Mouse (Mus musculus): ENCODE data around the gene Sox30. TPM values are rescaled to one million over a fixed set of nuclear protein-coding genes. Genes with fewer than 3 reads are reported as not detected.

Gene Sox30
- polyA plus RNA-seq, 1 experiment from 2014 or later: not detected

DNA sequence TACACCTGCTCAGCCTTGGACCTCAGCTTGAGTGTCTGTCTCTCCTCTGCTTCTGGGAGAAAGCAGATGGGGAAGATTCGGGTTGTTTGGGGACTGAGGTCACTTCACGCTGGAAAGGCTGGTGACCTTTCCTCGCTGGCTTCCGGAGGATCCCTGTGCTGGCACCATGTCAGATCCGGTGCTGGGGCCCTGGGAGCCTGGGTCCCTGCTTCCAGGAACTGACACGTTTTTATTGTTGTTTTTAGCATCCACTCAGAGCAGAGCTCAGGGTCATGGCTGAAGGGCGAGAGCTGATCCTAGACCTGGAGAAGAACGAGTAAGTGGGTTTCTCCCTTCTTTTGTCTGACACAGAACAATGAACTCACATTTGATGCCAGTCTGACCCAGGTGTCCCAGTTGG is 84.7 kb downstream of the Sox30 start:
- ATAC-seq: no peak; the same call in 1 of the 2 replicates
- no peaks in the 10 kb centered on the region for H3K9me3 ChIP-seq (ENCODE audit: control insufficient read depth, low read length)
- WGBS: 72% methylated on average over 8 of the region's 8 CpGs
- no peaks in the 10 kb centered on the region for H3K27me3 ChIP-seq (replicated peaks; ENCODE audit: control insufficient read depth, insufficient read depth, low read length)
- H3K9ac ChIP-seq (ENCODE audit: low read depth, low read length): no peak overlapping the region
- peaks cover 22% of the 10 kb centered on the region for H3K4me1 ChIP-seq (ENCODE audit: control insufficient read depth, insufficient read depth, low read depth, low read length)
- no peak overlapping the region for H3K4me2 ChIP-seq (ENCODE audit: low read length)
- 0 out of 2 replicates have a peak overlapping the region, but pooled peaks have one; percentile 36 for H3K27ac ChIP-seq (ENCODE audit: low read depth, low read length)
- 0 out of 2 replicates have a peak, but pooled peaks cover 3% of the 10 kb centered on the region for H3K36me3 ChIP-seq (ENCODE audit: control insufficient read depth, insufficient read depth, low read length)
- no peak overlapping the region for H3K4me3 ChIP-seq (ENCODE audit: low read length)

- no peak overlapping the region for H3K4me2 ChIP-seq (ENCODE audit: low read length)
- H3K9ac ChIP-seq (ENCODE audit: low read depth, low read length): no peak overlapping the region
- H3K9me3 ChIP-seq (ENCODE audit: control insufficient read depth, low read length): no peaks in the 10 kb centered on the region
- WGBS: 42% methylated on average over 21 of the region's 21 CpGs
- ATAC-seq: peak; percentile 83
- peaks cover 26% of the 10 kb centered on the region for H3K4me1 ChIP-seq (ENCODE audit: control insufficient read depth, insufficient read depth, low read depth, low read length)
- 0 out of 2 replicates have a peak overlapping the region, but pooled peaks have one; percentile 36 for H3K27ac ChIP-seq (ENCODE audit: low read depth, low read length)
- H3K4me3 ChIP-seq (ENCODE audit: low read length): no peak overlapping the region
- no peaks in the 10 kb centered on the region for H3K27me3 ChIP-seq (replicated peaks; ENCODE audit: control insufficient read depth, insufficient read depth, low read length)
- 0 out of 2 replicates have a peak, but pooled peaks cover 3% of the 10 kb centered on the region for H3K36me3 ChIP-seq (ENCODE audit: control insufficient read depth, insufficient read depth, low read length)
Measured at GRCm38 (mm10) chr11:46065201-46066011, 85.3 kb downstream of the Sox30 start.

Other genes starting within 250 kb of the Sox30 start
- 39.4 and 43.4 TPM in 2 replicates for gene Clint1, start 128.3 kb upstream of the Sox30 start, polyA plus RNA-seq (2015; fragmentation: Nextera tagmentation; extraction: Ambion mirVana)
- 24.4 and 24.6 TPM in 2 replicates for gene Lsm11, start 35.4 kb upstream of the Sox30 start, polyA plus RNA-seq (2015; fragmentation: Nextera tagmentation; extraction: Ambion mirVana)
- gene Thg1l, start 24.8 kb upstream of the Sox30 start, polyA plus RNA-seq (2015; fragmentation: Nextera tagmentation; extraction: Ambion mirVana): 9.5 and 9.9 TPM in 2 replicates
- gene Gm12166, start 72.0 kb downstream of the Sox30 start, polyA plus RNA-seq (2015; fragmentation: Nextera tagmentation; extraction: Ambion mirVana): 5.5 and 13.3 TPM in 2 replicates
- gene Adam19, start 75.7 kb downstream of the Sox30 start, polyA plus RNA-seq (2015; fragmentation: Nextera tagmentation; extraction: Ambion mirVana): 9.4 and 13.0 TPM in 2 replicates
- gene Nipal4, start 186.2 kb downstream of the Sox30 start, polyA plus RNA-seq (2015; fragmentation: Nextera tagmentation; extraction: Ambion mirVana): 0.26 and 0.45 TPM in 2 replicates

All from hindbrain, embryonic 16.5 days (tissue).